15 mouse cellular contexts compared by ENCODE assay signal in genomic region chr14:119248001-119248607, GRCm38 (mm10).
A peak's percentile ranks its signal among the peaks of the same experiment; 100 is the strongest.
DNase-seq lines count a peak whose midpoint lies in the region; ATAC-seq and TF ChIP-seq lines count a peak whose summit lies in the region.
"Had no signal": no experiment of that assay in that cellular context is flagged by ENCODE, and none has a peak within 500 bp of the region (broad histone marks: within the 10 kb centered on the region; RNA-seq: fewer than 3 reads in every experiment).

No protein-coding gene starts in this region.

- 69% methylated on average over 16 of the region's 16 CpGs for WGBS in heart, embryonic 12.5 days
- WGBS in hindbrain, embryonic 12.5 days = 81% methylated on average over 16 of the region's 16 CpGs

- DNase-seq in heart, adult 9 months (ENCODE audit: low spot score in 2 of 2) = no peak
- no peak for DNase-seq in testis, postnatal 10 days (ENCODE audit: low spot score)
- peak; percentile 34 to 42 for DNase-seq in left cerebral cortex, postnatal 14 days (ENCODE audit: low spot score in 2 of 2)
- no peak for DNase-seq in embryo, embryonic 10 days (ENCODE audit: low spot score)
- no peak for DNase-seq in kidney, adult 9 months
- DNase-seq: adrenal gland, postnatal 14 days; kidney, adult 8-10 months; thymus, postnatal 14 days had no signal

- intact Hi-C loops in left cerebral cortex, postnatal 14 days (cut with DNase I) = no loop called here

- no peak for TF ChIP-seq CTCF in testis, adult 2 months (IDR thresholded peaks at IDR 0.05; ENCODE audit: control insufficient read depth, insufficient read depth, insufficient replicate concordance, low read depth, low read length)

- TF ChIP-seq POLR2A in testis, adult 2 months (IDR thresholded peaks at IDR 0.05; ENCODE audit: control insufficient read depth, low read depth, low read length) = no peak

- H3K36me3 ChIP-seq in heart, embryonic 12.5 days = no peaks in the 10 kb centered on the region
- H3K36me3 ChIP-seq in testis, adult 2 months (ENCODE audit: control insufficient read depth, insufficient read depth, low read length) = no peaks in the 10 kb centered on the region
- no peaks in the 10 kb centered on the region for H3K36me3 ChIP-seq in hindbrain, embryonic 12.5 days
- H3K36me3 ChIP-seq: heart, embryonic 15.5 days had no signal

- no peak overlapping the region for H3K27ac ChIP-seq in heart, embryonic 12.5 days (ENCODE audit: poor library complexity, severe bottlenecking)
- H3K27ac ChIP-seq in testis, adult 2 months (ENCODE audit: control insufficient read depth, insufficient read depth, low read depth, low read length) = no peak overlapping the region
- no peak overlapping the region for H3K27ac ChIP-seq in hindbrain, embryonic 12.5 days
- H3K27ac ChIP-seq: heart, embryonic 15.5 days had no signal

- ATAC-seq in heart, embryonic 12.5 days (ENCODE audit: insufficient number of reproducible peaks, low FRiP score) = no peak
- no peak for ATAC-seq in hindbrain, embryonic 12.5 days (ENCODE audit: low FRiP score)
- ATAC-seq: forebrain, embryonic 16.5 days; hindbrain, embryonic 16.5 days had no signal

- H3K4me1 ChIP-seq in heart, embryonic 12.5 days (replicated peaks) = no peaks in the 10 kb centered on the region
- H3K4me1 ChIP-seq in testis, adult 2 months (ENCODE audit: control insufficient read depth, insufficient read depth, low read length) = peaks cover 6% of the 10 kb centered on the region
- H3K4me1 ChIP-seq in hindbrain, embryonic 12.5 days = no peaks in the 10 kb centered on the region
- H3K4me1 ChIP-seq: heart, embryonic 15.5 days had no signal

- no peaks in the 10 kb centered on the region for H3K27me3 ChIP-seq in heart, embryonic 12.5 days (replicated peaks)
- no peaks in the 10 kb centered on the region for H3K27me3 ChIP-seq in testis, adult 2 months (ENCODE audit: control insufficient read depth, insufficient read depth, low read length)
- H3K27me3 ChIP-seq in hindbrain, embryonic 12.5 days = no peaks in the 10 kb centered on the region
- H3K27me3 ChIP-seq: heart, embryonic 15.5 days had no signal

- H3K9ac ChIP-seq in heart, embryonic 12.5 days = no peak overlapping the region
- H3K9ac ChIP-seq in hindbrain, embryonic 12.5 days = no peak overlapping the region
- H3K9ac ChIP-seq: heart, embryonic 15.5 days had no signal

- H3K9me3 ChIP-seq in heart, embryonic 12.5 days (replicated peaks) = peaks cover 3% of the 10 kb centered on the region; the same call in 1 of the 2 replicates
- H3K9me3 ChIP-seq in hindbrain, embryonic 12.5 days (replicated peaks) = no peaks in the 10 kb centered on the region
- H3K9me3 ChIP-seq: heart, embryonic 15.5 days had no signal

- peak overlapping the region; percentile 17; the same call in 1 of the 2 replicates for H3K4me2 ChIP-seq in heart, embryonic 12.5 days
- H3K4me2 ChIP-seq in hindbrain, embryonic 12.5 days (replicated peaks) = no peak overlapping the region
- H3K4me2 ChIP-seq: heart, embryonic 15.5 days; liver, embryonic 11.5 days had no signal

- no peak overlapping the region for H3K4me3 ChIP-seq in heart, embryonic 12.5 days
- peak overlapping the region; percentile 34 for H3K4me3 ChIP-seq in testis, adult 2 months (ENCODE audit: control insufficient read depth, low read depth, low read length)
- H3K4me3 ChIP-seq in hindbrain, embryonic 12.5 days = no peak overlapping the region
- H3K4me3 ChIP-seq: heart, embryonic 15.5 days had no signal

Comparison
In these comparisons a context has a peak if more than half of its experiments do, and no peak if none do; other contexts are left out.
1. DNase-seq: peak in left cerebral cortex, postnatal 14 days (2 of 2); none in heart, adult 9 months (0 of 2), testis, postnatal 10 days (single experiment), embryo, embryonic 10 days (single experiment) and kidney, adult 9 months (single experiment).